Mouse (Mus musculus): ENCODE results near the gene AL607142.1. TPM values are rescaled to one million over a fixed set of nuclear protein-coding genes. Genes with fewer than 3 reads are reported as not detected.

The AL607142.1 gene
- total RNA-seq, 2 experiments from 2014 or later, result not detected

DNA sequence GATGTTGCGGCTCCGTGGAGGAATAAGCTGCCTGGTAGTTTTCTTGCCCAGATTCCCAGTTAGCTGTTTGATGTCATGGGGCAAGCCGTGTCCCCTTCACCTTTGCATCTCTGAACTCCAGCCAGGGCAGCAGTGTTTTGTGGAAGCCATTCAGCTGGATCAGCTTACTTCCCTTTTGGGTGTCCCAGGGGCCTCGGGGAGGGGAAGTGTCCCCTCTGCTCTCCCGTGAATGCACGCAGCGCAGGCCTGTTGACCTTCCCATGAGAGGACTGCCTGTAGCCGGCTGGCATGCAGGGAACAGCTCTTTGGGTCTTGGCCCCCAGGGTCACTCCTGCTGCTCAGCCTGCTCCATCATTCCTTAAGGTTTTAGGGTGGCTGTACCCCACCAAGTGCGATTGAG lies 10.7 kb upstream of the AL607142.1 start:
- intact Hi-C loops (cut with DNase I), result no loop called here
- DNase-seq, result no peak

DNA sequence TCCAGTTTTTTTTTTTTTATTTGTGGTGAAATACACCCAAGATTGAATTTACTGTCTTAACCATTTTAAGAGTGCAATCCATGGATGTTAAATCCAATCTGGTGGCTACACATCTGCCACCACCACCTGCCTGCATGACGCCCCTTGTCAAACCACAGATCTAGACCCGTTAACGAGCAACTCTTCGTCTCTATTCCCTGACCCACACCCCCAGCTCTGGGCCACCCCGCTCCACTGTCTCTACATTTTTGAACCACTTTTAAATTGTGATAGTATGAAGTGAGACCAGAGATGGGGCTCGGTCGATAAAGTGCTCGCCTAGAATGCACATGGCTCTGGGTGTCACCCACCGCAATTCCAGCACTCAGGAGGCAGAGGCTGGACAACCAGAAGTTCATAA lies 8.3 kb upstream of the AL607142.1 start:
- DNase-seq, result no peak
- intact Hi-C loops (cut with DNase I), result no loop called here

DNA sequence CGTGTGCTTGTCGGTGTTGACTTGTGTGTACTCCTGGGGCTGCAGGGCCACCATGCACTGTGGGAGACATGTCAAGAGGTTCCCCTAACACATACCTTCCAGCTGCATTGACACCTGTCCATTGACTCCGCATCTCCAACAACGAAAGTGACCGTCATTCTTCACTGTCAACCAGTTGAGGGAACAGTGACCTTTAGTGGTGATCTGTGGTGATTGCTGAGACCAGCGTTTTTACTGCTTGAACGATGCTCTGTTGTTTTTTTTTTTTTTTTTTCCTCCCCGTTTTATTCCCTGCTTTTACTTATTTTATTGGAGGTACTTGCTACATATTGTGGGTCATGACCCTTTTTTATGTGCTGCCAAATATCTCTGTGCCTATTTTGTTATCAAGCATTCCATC lies 7.3 kb upstream of the AL607142.1 start:
- intact Hi-C loops (cut with DNase I), result no loop called here
- no peak for DNase-seq

DNA sequence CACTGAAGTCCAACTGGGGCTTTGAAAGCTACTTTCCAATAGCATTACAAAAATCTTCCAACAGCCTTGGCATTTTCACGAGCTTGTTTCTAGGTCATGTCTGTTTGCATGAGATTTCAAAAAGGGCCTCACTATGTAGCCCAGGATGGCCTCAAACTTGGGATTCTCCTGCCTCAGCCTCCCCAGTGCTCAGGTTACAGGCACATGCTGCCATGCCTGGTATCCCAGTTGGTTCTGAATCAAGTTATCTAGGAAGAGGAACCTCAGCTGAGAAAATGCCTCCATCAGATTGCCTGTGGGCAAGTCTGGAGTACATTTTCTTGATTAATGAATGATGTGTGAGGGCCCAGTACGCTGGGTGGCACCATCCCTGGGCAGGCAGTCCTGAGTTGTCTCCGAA lies 6.6 kb upstream of the AL607142.1 start:
- DNase-seq, result no peak
- intact Hi-C loops (cut with DNase I), result no loop called here

DNA sequence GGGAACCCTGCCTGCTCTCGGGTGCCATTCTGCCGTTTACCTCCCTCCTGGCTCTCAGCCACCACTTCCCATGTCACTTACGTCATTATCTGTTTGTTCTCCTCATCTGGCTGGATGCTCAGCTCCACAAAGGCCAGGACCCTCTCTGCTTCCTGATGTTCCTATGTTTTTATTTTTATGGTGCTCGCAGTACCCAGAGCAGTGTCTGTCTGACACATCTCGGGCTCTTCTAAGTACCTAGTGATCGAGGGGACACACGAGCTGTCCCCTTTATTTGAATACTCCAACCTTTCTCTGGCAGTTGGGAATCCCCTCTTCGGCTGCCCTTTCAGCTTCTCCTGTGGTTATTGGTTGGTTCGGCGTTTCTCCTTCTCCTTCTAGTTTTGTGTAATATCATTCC lies 6.0 kb upstream of the AL607142.1 start:
- no peak for DNase-seq
- intact Hi-C loops (cut with DNase I), result no loop called here

DNA sequence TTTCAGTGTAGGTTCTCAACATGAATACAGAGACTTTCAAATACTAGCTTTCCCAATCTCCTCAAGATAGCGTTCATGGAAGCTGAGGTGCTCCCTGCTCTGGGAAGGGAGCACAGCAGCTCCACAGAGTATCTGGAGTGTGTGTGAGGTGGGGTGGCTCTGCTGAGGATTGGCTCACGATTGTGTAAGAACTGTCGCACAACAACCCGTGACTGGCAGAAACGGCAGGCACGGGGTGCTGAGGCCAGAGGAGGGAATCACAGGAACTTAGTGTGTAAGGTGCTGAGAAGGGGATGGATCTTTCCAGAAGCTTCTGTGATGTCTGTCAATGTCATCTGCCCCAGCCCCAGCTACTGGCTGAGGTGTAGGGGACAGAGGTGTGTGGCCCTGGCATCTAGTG lies 3.1 kb upstream of the AL607142.1 start:
- no peak for DNase-seq
- intact Hi-C loops (cut with DNase I), result no loop called here

DNA sequence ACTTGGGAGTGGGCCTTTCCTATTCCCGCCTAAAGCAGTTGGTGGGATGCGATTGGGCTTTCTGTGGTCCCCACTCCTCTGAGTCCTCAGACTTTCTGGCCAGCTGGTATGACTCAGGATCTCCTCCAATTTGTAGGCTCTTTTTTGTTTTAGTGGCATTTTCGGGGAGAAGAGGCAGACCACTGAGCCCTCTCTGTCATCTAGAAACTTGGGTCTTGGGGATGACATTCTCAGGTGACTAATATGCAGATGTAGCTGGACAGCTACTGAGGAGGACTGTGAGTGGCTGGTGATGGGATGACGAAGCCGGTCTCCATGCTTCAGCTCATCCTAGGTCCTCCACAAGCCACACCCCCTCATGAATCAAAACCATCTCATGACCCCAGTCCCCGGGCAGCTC lies 2.6 kb upstream of the AL607142.1 start:
- no peak for DNase-seq
- intact Hi-C loops (cut with DNase I), result no loop called here

DNA sequence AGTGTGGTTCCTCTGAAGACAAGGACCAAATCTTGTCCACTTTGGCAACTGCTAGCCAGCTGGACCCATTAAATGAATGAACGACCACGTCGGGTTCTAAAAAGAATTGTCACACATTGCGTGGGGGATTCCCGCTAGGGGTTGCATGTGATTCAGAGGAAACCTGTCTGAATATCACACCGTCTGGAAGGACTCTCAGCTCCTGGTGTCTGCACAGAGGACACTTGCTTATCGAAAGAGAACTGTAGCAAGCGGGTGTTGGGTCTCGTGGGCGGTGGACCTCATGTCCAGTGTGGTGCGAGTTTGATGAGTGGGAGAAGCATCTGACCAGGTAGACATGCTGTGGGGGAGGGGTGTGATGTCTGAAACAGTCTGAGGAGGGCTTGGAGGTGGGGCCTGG lies 2.0 kb upstream of the AL607142.1 start:
- intact Hi-C loops (cut with DNase I), result no loop called here
- DNase-seq, result no peak

DNA sequence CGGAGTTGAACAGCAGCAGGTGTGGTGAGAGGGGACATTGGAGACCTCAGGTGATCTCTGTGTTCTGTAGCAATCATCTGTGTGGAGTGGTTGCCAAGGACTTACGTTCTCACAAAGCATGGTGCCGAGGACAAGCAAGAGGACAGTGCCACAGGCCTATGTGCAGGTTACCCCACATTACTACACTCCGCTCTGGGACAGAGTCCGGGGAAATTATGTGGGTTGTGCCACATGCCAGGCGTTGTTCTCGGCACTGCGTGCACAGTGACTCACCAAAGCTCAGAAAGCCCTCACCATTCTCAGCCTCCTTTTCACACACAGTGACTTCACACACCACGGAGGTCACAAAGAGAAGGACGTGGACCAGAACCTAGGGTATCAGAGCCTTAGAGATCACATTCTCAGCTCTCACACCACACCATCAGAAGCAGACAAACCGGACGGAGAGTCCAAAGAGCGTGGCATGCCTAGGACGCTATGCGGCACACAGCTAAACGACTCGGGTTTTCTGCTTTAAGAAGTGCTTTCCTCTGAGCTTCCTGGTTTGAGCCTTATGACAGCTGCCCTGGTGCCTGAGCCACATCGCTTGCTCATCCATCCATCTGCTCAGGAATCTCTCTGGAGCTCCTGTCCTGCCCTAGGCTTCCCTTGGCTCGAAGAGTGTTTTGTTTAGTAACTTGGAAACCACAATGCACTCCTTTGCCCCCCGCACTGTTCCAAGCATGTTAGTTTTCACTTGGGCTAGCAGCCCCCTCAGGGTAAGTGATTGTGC lies 1.3 kb upstream of the AL607142.1 start:
- DNase-seq, result no peak
- intact Hi-C loops (cut with DNase I), result no loop called here

DNA sequence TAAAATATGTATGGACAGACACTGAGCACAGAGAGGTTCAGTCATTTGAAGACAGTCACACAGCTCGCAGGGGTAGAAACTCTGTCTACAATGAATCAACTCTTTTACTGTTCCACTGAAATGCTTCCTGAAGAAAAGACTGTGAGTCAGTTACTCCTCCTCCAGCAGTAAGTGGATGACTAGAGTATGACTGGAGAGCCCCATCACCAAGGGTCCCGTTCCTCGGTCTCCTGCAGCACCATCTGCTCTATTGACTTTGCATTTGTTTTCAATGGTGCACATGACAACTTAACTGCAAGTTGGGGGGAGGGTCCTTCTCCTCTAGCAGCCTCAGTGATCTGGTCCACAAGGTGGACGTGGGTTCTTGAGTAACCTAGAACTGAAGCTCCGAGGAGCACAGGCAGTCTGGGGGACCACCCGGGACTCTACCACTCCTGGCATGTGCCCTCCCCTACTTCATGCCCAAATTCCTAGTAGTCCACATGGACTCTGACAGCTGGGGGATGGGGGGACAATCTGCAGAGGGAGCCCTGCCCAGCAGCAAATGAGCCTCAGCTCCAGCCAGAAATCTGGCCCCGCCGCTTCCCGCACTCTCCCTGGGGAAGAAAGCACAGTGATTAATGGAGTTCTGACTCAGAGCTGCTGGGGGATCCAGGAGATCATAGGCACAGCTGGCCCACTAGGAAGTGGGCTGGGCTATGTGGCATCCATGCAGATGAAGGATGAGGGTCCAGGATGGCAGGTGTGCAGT lies 2.2 kb downstream of the AL607142.1 start:
- peak; percentile 43 for DNase-seq
- intact Hi-C loops (cut with DNase I), result no loop called here

DNA sequence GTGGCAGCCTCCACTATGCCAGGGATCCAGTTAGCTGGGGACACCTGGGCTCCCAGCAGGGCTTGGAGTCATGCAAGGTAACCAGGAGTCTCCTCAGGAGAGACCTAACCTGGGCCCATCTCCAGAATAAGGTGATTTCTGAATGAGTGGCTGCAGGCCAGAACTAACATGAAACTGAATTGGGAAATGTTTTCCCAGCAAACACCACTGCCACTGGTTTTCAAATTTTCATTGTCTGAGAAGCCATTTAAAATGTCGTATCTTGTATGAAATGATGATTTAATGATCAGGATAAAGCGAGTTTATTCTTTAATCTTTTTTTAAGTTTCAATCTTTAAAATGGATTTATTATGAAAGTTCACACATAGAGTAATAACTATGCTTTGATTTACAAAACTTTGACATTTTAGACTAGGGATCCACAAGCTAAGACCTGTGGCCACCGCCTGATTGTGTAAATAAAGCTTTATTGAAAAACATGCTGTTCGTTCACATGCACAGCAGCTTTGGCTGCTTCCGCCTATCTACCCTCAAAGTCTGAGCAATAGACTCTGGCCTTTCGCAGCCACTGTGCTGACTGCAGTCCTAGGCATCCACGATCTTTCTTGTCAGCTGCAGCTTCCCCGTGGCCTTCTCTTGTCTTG lies 2.9 kb downstream of the AL607142.1 start:
- no peak for DNase-seq
- intact Hi-C loops (cut with DNase I), result no loop called here

DNA sequence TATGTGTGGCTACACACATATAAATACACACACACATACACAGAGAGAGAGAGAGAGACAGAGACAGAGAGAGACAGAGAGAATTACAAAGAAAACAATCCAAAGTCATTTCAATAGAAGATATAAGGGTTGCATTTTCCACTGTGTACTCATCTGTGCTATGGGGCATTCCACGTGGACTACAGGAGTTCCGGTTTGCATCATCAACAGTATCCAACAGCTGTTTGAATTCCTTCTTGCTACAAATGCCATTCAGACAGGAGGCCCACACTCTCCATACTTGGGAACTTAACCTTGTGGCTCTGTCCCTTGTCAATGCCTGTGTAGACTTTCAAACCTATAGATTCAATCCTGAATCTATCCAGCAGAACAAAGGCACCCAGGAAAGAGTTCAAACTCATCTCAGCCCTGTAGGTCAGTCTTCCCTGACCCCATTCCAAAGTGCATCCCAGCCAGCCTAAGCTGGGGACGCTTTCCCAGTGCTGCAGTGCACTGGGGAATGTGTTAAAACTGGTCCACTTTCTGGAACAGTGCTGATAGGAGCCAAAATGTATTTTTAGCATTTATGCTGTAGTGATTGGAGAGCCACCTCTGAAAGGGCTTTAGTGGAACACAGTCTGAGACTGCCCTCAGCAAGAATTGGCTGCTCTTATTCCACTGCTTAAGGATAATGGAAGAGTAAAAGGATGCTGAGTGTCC lies 4.2 kb downstream of the AL607142.1 start:
- DNase-seq, result no peak
- intact Hi-C loops (cut with DNase I), result no loop called here

DNA sequence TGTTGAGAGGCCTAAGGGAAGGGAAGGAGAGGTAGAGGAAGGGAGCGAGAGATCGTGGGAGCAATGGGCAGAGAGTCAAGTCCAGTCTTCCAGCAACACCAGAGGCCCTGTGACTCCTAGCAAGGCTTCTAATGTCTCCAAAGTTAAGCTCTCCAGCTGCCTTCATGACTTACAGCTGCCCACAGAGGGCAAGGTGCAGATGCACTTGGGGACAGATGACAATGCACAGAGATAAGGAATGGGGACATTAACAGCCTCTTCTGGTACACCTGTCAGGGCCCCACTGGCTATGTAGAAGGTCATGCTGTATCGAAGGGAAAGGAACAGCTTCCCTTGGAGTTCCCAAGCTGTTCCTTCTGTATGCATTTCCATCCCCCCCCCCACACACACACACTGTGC lies 4.8 kb downstream of the AL607142.1 start:
- no peak for DNase-seq
- intact Hi-C loops (cut with DNase I), result no loop called here

DNA sequence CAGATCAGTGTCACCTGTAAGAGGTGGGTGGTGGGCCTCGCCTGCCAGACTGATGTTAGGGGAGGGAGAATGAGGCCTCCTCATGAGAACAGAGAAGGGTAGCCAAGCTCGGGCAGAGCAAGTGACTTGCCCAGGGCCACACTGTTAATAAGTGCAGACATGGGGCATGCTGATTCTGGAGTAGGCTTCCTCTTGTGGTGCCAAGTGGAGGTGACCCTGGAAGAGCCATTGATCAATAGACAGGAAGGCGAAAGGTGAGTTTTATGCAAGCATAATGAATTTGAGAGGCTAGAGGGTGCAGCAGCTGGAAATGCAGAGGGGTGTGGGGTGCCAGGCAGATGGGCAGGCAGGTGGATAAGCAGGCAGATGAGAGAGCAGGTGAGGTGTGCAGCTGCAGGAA lies 6.6 kb downstream of the AL607142.1 start:
- intact Hi-C loops (cut with DNase I), result no loop called here
- no peak for DNase-seq

DNA sequence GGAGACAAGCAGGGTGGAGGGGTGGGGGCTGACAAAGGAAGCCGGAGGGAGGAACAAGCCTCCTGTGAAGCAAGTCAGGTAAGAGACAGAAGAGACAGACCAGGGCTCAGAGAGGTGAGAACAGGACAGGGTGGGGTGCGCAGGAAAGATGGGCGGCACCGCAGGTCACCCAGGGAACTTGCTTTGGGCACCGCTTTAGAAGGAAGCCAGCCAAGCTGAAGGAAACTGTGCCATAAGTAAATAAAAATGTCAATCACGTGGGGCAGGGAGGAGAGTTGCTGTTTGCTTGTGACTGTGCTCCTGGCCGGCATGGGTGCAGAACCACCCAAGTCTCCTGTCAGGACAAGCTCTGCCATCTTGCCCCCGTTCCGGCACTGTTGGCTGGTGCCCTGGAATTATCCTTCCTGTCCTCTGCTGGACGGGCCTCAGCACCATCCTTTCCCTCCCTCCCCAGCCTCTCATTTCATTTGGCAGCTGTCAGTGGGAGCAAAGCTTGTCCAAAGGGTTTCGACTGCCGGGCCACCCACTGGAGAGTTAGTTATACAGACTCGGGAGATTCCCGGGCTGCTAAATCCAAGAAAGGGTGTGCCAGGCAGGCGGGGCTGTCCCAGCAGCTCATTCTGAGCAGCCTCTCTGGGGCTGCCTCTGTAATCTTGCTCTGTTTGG lies 7.2 kb downstream of the AL607142.1 start:
- intact Hi-C loops (cut with DNase I), result no loop called here
- DNase-seq, result peak; percentile 24

DNA sequence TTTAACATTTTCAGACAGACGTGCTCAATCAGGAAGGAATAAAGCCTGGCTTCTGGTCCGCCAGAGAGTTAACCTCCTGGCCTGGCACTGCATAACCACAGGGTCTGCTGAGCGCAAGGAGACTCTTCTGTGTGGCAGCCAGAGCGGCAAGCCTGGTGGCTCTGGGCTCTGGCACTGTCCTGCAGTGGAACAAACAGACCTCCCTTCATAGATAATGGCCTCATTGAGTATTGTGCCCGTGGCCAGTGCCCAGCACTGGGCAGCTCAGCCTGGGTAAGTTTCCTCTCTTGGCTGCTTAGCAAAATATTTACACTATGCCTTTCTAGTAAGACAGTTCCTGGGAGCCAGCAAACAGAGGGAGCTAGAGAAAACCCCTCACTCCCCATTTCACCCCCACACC lies 9.3 kb downstream of the AL607142.1 start:
- intact Hi-C loops (cut with DNase I), result no loop called here
- peak; percentile 60 for DNase-seq

DNA sequence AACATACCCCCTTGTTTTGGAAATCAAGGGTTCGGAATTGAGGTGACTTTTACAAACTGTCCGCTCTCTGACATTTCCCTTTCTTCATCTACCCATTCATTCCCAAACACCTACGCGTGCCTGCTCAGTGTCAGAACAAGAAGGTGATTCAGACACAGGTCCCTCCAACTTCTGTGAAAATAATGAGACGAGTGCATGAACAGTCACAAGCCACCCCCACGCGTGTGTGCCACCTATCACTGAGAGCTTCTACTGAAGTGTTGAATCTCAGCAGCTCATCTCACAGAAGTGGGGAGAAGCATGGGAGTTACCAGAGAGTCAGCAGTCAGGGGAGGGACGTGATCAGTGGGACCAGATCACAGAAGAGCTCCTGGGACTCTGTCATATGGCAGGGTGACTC lies 12.5 kb downstream of the AL607142.1 start:
- DNase-seq, result no peak
- intact Hi-C loops (cut with DNase I), result no loop called here

DNA sequence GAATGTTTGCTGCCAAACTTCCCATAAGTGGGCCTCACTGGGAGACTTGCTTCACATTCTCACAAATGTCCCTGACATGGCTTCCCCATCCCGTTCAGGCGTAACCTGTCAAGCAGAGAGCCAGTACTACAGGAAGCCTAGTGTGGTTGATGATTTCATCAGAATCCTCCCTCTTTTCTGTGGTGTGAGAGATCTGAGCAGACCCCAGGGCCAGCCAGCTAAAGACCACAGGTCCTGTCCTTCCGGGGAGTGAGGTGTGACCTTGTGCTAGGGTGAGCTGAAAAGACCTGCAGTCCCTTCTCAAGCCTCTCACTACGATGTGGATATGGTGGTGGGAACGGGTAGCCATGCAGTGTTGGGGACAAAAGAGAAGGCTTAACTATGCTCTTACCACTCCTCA lies 17.7 kb downstream of the AL607142.1 start:
- no peak for DNase-seq
- intact Hi-C loops (cut with DNase I), result no loop called here

DNA sequence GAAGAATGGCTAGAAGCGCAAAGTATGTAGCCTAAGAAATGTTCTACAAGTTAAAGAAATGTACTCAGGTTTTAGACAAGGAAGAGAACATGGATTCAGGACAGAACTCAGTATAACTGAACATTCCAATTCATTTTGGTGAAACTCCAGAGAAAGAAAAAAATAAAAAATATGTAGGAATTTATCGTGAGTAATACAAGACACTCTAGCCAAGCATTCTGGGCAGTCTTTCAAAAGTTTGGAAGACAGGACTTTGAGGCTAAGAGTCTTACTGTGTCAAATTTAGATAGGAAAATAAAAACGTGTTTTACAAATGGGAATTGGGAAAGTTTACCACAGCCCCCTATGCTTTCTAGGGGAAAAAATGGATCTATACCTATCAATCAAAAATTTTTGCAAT lies 18.9 kb downstream of the AL607142.1 start:
- DNase-seq, result no peak
- intact Hi-C loops (cut with DNase I), result no loop called here

DNA sequence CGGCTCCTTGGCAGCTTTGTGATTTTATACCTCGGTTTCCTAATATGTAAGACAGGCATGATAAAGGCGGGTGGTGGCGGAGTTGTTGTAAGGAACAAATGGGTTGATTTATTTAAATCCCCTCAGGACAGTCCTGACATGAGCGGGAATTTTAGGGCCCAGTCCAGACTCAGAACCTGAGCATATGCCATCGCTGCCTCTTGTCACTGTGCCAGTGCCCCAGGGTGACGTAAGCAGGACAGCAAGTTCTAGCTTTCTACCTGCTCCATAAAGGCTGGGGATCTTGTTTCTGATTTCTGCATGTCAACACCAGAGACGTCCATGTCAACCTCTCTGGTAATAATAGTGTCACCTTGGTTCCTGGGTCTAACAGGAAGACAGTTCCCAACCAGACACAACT lies 24.7 kb downstream of the AL607142.1 start:
- intact Hi-C loops (cut with DNase I), result no loop called here
- peak; percentile 38 for DNase-seq

All from left cerebral cortex, postnatal 4 days (tissue).